28 mouse cellular contexts compared by ENCODE assay signal in genomic region chr4:87665149-87665548, GRCm38 (mm10).
DNase-seq lines count a peak whose midpoint lies in the region; ATAC-seq and TF ChIP-seq lines count a peak whose summit lies in the region.
"Had no signal": no experiment of that assay in that cellular context is flagged by ENCODE, and none has a peak within 500 bp of the region (broad histone marks: within the 10 kb centered on the region; RNA-seq: fewer than 3 reads in every experiment).

No protein-coding gene starts in this region.

- peak; percentile 39; the same call in 1 of the 2 replicates for TF ChIP-seq EP300 in heart, postnatal 0 days (IDR thresholded peaks at IDR 0.05; ENCODE audit: low read depth)

- no peak overlapping the region for H3K4me3 ChIP-seq in heart, postnatal 0 days (ENCODE audit: low read depth, low read length)
- H3K4me3 ChIP-seq in heart, embryonic 10.5 days: no peak overlapping the region
- H3K4me3 ChIP-seq in limb, embryonic 13.5 days: no peak overlapping the region
- no peak overlapping the region for H3K4me3 ChIP-seq in hindbrain, postnatal 0 days (ENCODE audit: low read length)
- H3K4me3 ChIP-seq: forebrain, embryonic 13.5 days; intestine, embryonic 15.5 days; midbrain, embryonic 10.5 days; midbrain, embryonic 15.5 days; neural tube, embryonic 15.5 days; stomach, embryonic 15.5 days had no signal

- DNase-seq in embryo, embryonic 11 days: peak; percentile 49
- no peak for DNase-seq in embryo, embryonic 10 days (ENCODE audit: low spot score)
- DNase-seq in heart, postnatal 0 days (ENCODE audit: low spot score): peak; percentile 16
- DNase-seq in heart, embryonic 10.5 days (ENCODE audit: low spot score): no peak
- DNase-seq in NIH3T3 (ENCODE audit: low read depth): peak; percentile 19
- DNase-seq in hindbrain, postnatal 0 days (ENCODE audit: low spot score): no peak
- DNase-seq: adrenal gland, adult 8-10 months; cerebellum, adult 8-10 months; cerebellum, postnatal 25 days; gastrocnemius, postnatal 25 days; heart, adult 11 months; heart, postnatal 14 days; kidney, adult 8-10 months; kidney, postnatal 25 days; liver; lung, adult 2 months; retina, postnatal 1 day; right cerebral cortex, postnatal 25 days had no signal

- H3K9me3 ChIP-seq in heart, postnatal 0 days (replicated peaks; ENCODE audit: control insufficient read depth, low read length): no peaks in the 10 kb centered on the region
- H3K9me3 ChIP-seq in heart, embryonic 10.5 days: no peaks in the 10 kb centered on the region
- H3K9me3 ChIP-seq in limb, embryonic 13.5 days: no peaks in the 10 kb centered on the region
- no peaks in the 10 kb centered on the region for H3K9me3 ChIP-seq in hindbrain, postnatal 0 days (ENCODE audit: low read length)
- H3K9me3 ChIP-seq: forebrain, embryonic 13.5 days; intestine, embryonic 15.5 days; midbrain, embryonic 10.5 days; midbrain, embryonic 15.5 days; neural tube, embryonic 15.5 days; stomach, embryonic 15.5 days had no signal

- no peak overlapping the region for H3K27ac ChIP-seq in heart, postnatal 0 days (ENCODE audit: low read depth)
- no peak overlapping the region for H3K27ac ChIP-seq in heart, embryonic 10.5 days
- peak overlapping the region; percentile 34; the same call in 1 of the 2 replicates for H3K27ac ChIP-seq in limb, embryonic 13.5 days
- no peak overlapping the region for H3K27ac ChIP-seq in hindbrain, postnatal 0 days
- H3K27ac ChIP-seq: forebrain, embryonic 13.5 days; intestine, embryonic 15.5 days; liver, embryonic 14.5 days; midbrain, embryonic 10.5 days; midbrain, embryonic 15.5 days; neural tube, embryonic 15.5 days; stomach, embryonic 15.5 days had no signal

- H3K4me2 ChIP-seq in heart, postnatal 0 days (ENCODE audit: low read depth, low read length): no peak overlapping the region
- no peak overlapping the region for H3K4me2 ChIP-seq in limb, embryonic 13.5 days (replicated peaks)
- H3K4me2 ChIP-seq in hindbrain, postnatal 0 days (ENCODE audit: low read depth, low read length): no peak overlapping the region
- H3K4me2 ChIP-seq: forebrain, embryonic 13.5 days; intestine, embryonic 15.5 days; midbrain, embryonic 15.5 days; neural tube, embryonic 15.5 days; stomach, embryonic 15.5 days had no signal

- H3K4me1 ChIP-seq in heart, postnatal 0 days (ENCODE audit: control insufficient read depth, insufficient read depth): peaks cover 4% of the 10 kb centered on the region; the same call in 1 of the 2 replicates
- peaks cover 22% of the 10 kb centered on the region; the same call in 1 of the 2 replicates for H3K4me1 ChIP-seq in heart, embryonic 10.5 days
- peaks cover 15% of the 10 kb centered on the region for H3K4me1 ChIP-seq in limb, embryonic 13.5 days
- H3K4me1 ChIP-seq in hindbrain, postnatal 0 days (ENCODE audit: insufficient read depth, low read length): 0 out of 2 replicates have a peak, but pooled peaks cover 4% of the 10 kb centered on the region
- H3K4me1 ChIP-seq: intestine, embryonic 15.5 days; midbrain, embryonic 15.5 days; stomach, embryonic 15.5 days had no signal

- WGBS in heart, postnatal 0 days: 54% methylated on average over 6 of the region's 6 CpGs
- WGBS in heart, embryonic 10.5 days: 56% methylated on average over 6 of the region's 6 CpGs
- 18% methylated on average over 6 of the region's 6 CpGs for WGBS in limb, embryonic 13.5 days
- 92% methylated on average over 6 of the region's 6 CpGs for WGBS in hindbrain, postnatal 0 days

- TF ChIP-seq CTCF in heart, postnatal 0 days (IDR thresholded peaks at IDR 0.05; ENCODE audit: low read depth): no peak
- no peak for TF ChIP-seq CTCF in hindbrain, postnatal 0 days (IDR thresholded peaks at IDR 0.05; ENCODE audit: low read depth)

- H3K36me3 ChIP-seq in heart, postnatal 0 days (replicated peaks; ENCODE audit: control insufficient read depth, insufficient read depth, low read length): no peaks in the 10 kb centered on the region
- H3K36me3 ChIP-seq in heart, embryonic 10.5 days: no peaks in the 10 kb centered on the region
- H3K36me3 ChIP-seq in limb, embryonic 13.5 days: no peaks in the 10 kb centered on the region
- H3K36me3 ChIP-seq in hindbrain, postnatal 0 days (ENCODE audit: insufficient read depth, low read length): no peaks in the 10 kb centered on the region
- H3K36me3 ChIP-seq: intestine, embryonic 15.5 days; midbrain, embryonic 10.5 days; midbrain, embryonic 15.5 days; neural tube, embryonic 15.5 days; stomach, embryonic 15.5 days had no signal

- no peak overlapping the region for H3K9ac ChIP-seq in heart, postnatal 0 days (replicated peaks; ENCODE audit: low read depth, low read length)
- H3K9ac ChIP-seq in limb, embryonic 13.5 days: no peak overlapping the region
- no peak overlapping the region for H3K9ac ChIP-seq in hindbrain, postnatal 0 days (replicated peaks; ENCODE audit: low read length)
- H3K9ac ChIP-seq: forebrain, embryonic 13.5 days; intestine, embryonic 15.5 days; liver, embryonic 14.5 days; midbrain, embryonic 15.5 days; neural tube, embryonic 15.5 days; stomach, embryonic 15.5 days had no signal

- no peaks in the 10 kb centered on the region for H3K27me3 ChIP-seq in heart, postnatal 0 days (ENCODE audit: control insufficient read depth, insufficient read depth, low read length)
- no peaks in the 10 kb centered on the region for H3K27me3 ChIP-seq in heart, embryonic 10.5 days (ENCODE audit: insufficient read depth, poor library complexity, severe bottlenecking)
- H3K27me3 ChIP-seq in limb, embryonic 13.5 days: peaks cover 4% of the 10 kb centered on the region; the same call in 1 of the 2 replicates
- H3K27me3 ChIP-seq in hindbrain, postnatal 0 days (ENCODE audit: insufficient read depth, low read length): no peaks in the 10 kb centered on the region
- H3K27me3 ChIP-seq: CH12.LX; forebrain, embryonic 13.5 days; intestine, embryonic 15.5 days; midbrain, embryonic 15.5 days; neural tube, embryonic 15.5 days; stomach, embryonic 15.5 days had no signal

- ATAC-seq in heart, postnatal 0 days (ENCODE audit: insufficient read depth, low read depth): no peak
- ATAC-seq in limb, embryonic 13.5 days (ENCODE audit: low FRiP score, low read depth): peak; percentile 76
- ATAC-seq in hindbrain, postnatal 0 days: no peak
- ATAC-seq: forebrain, embryonic 13.5 days; hindbrain, embryonic 16.5 days; intestine, embryonic 15.5 days; midbrain, embryonic 15.5 days had no signal

Comparison
In these comparisons a context has a peak if more than half of its experiments do, and no peak if none do; other contexts are left out.
1. DNase-seq: peak in embryo, embryonic 11 days (single experiment), heart, postnatal 0 days (single experiment) and NIH3T3 (single experiment); none in embryo, embryonic 10 days (single experiment), heart, embryonic 10.5 days (single experiment) and hindbrain, postnatal 0 days (single experiment).